Mouse (Mus musculus): ENCODE measurements around the gene Ddx28.

GRCm38 (mm10) chr8:106017130-106017529 is 5.4 kb upstream of the Ddx28 start:
- TF ChIP-seq CTCF (IDR thresholded peaks at IDR 0.05; ENCODE audit: extremely low read depth, insufficient read depth, insufficient read length, insufficient replicate concordance) (no peak), POLR2A (IDR thresholded peaks at IDR 0.05; ENCODE audit: low read depth, low read length) (no peak)

Measured in spleen, adult 2 months (tissue).